Mouse (Mus musculus): ENCODE results near the gene Prdm10. TPM values are rescaled to one million over a fixed set of nuclear protein-coding genes. Genes with fewer than 3 reads are reported as not detected.

Prdm10 gene
- polyA plus RNA-seq, 1 experiment from 2014 or later, result 1.2 TPM

GRCm38 (mm10) chr9:31296293-31296692 is 16.0 kb downstream of the Prdm10 start:
- no peak overlapping the region for H3K4me2 ChIP-seq (replicated peaks; ENCODE audit: low read depth, low read length)
- H3K4me3 ChIP-seq (ENCODE audit: low read depth, low read length), result no peak overlapping the region
- no peaks in the 10 kb centered on the region for H3K9me3 ChIP-seq (ENCODE audit: low read length)
- WGBS, result 79% methylated on average over 3 of the region's 3 CpGs
- H3K27ac ChIP-seq (ENCODE audit: low read length), result no peak overlapping the region
- H3K27me3 ChIP-seq (replicated peaks; ENCODE audit: insufficient read depth, low read length), result no peaks in the 10 kb centered on the region
- ATAC-seq, result no peak
- H3K4me1 ChIP-seq (ENCODE audit: insufficient read depth, low read depth, low read length), result no peaks in the 10 kb centered on the region; the same call in 1 of the 2 replicates
- H3K9ac ChIP-seq (replicated peaks; ENCODE audit: low read depth), result no peak overlapping the region
- no peaks in the 10 kb centered on the region for H3K36me3 ChIP-seq (ENCODE audit: insufficient read depth, low read length)
- no peak for TF ChIP-seq EP300 (IDR thresholded peaks at IDR 0.05)
- no peak for TF ChIP-seq CTCF (IDR thresholded peaks at IDR 0.05)
- DNase-seq (ENCODE audit: low spot score), result no peak

GRCm38 (mm10) chr9:31298751-31299150 is 18.4 kb downstream of the Prdm10 start:
- ATAC-seq (no peak), DNase-seq (ENCODE audit: low spot score) (no peak)
- no peak overlapping the region for H3K4me3 ChIP-seq (ENCODE audit: low read depth, low read length)
- TF ChIP-seq CTCF (IDR thresholded peaks at IDR 0.05), result no peak
- no peak for TF ChIP-seq EP300 (IDR thresholded peaks at IDR 0.05)
- no peak overlapping the region for H3K27ac ChIP-seq (ENCODE audit: low read length)
- H3K4me2 ChIP-seq (replicated peaks; ENCODE audit: low read depth, low read length), result no peak overlapping the region
- WGBS, result 67% methylated on average over 6 of the region's 6 CpGs
- no peaks in the 10 kb centered on the region; the same call in 1 of the 2 replicates for H3K4me1 ChIP-seq (ENCODE audit: insufficient read depth, low read depth, low read length)
- H3K36me3 ChIP-seq (ENCODE audit: insufficient read depth, low read length), result no peaks in the 10 kb centered on the region
- no peaks in the 10 kb centered on the region for H3K9me3 ChIP-seq (ENCODE audit: low read length)
- H3K27me3 ChIP-seq (replicated peaks; ENCODE audit: insufficient read depth, low read length), result no peaks in the 10 kb centered on the region
- no peak overlapping the region for H3K9ac ChIP-seq (replicated peaks; ENCODE audit: low read depth)

GRCm38 (mm10) chr9:31300525-31300924 is 20.2 kb downstream of the Prdm10 start:
- H3K4me3 ChIP-seq (ENCODE audit: low read depth, low read length), result no peak overlapping the region
- H3K27ac ChIP-seq (ENCODE audit: low read length), result no peak overlapping the region
- no peak overlapping the region for H3K4me2 ChIP-seq (replicated peaks; ENCODE audit: low read depth, low read length)
- H3K9ac ChIP-seq (replicated peaks; ENCODE audit: low read depth), result no peak overlapping the region
- 73% methylated on average over 5 of the region's 5 CpGs for WGBS
- H3K36me3 ChIP-seq (ENCODE audit: insufficient read depth, low read length), result no peaks in the 10 kb centered on the region
- no peak for ATAC-seq
- H3K4me1 ChIP-seq (ENCODE audit: insufficient read depth, low read depth, low read length), result no peaks in the 10 kb centered on the region; the same call in 1 of the 2 replicates
- H3K27me3 ChIP-seq (replicated peaks; ENCODE audit: insufficient read depth, low read length), result no peaks in the 10 kb centered on the region
- TF ChIP-seq CTCF (IDR thresholded peaks at IDR 0.05) (no peak), EP300 (IDR thresholded peaks at IDR 0.05) (no peak)
- H3K9me3 ChIP-seq (ENCODE audit: low read length), result no peaks in the 10 kb centered on the region
- DNase-seq (ENCODE audit: low spot score), result no peak

GRCm38 (mm10) chr9:31301107-31301506 is 20.8 kb downstream of the Prdm10 start:
- peak; percentile 10 for DNase-seq (ENCODE audit: low spot score)
- H3K4me2 ChIP-seq (replicated peaks; ENCODE audit: low read depth, low read length), result no peak overlapping the region
- no peaks in the 10 kb centered on the region for H3K9me3 ChIP-seq (ENCODE audit: low read length)
- no peaks in the 10 kb centered on the region; the same call in 1 of the 2 replicates for H3K4me1 ChIP-seq (ENCODE audit: insufficient read depth, low read depth, low read length)
- H3K27me3 ChIP-seq (replicated peaks; ENCODE audit: insufficient read depth, low read length), result no peaks in the 10 kb centered on the region
- no peaks in the 10 kb centered on the region for H3K36me3 ChIP-seq (ENCODE audit: insufficient read depth, low read length)
- no peak overlapping the region for H3K27ac ChIP-seq (ENCODE audit: low read length)
- ATAC-seq, result no peak
- 35% methylated on average over 5 of the region's 5 CpGs for WGBS
- H3K9ac ChIP-seq (replicated peaks; ENCODE audit: low read depth), result no peak overlapping the region
- H3K4me3 ChIP-seq (ENCODE audit: low read depth, low read length), result no peak overlapping the region
- TF ChIP-seq EP300 (IDR thresholded peaks at IDR 0.05), result no peak
- TF ChIP-seq CTCF (IDR thresholded peaks at IDR 0.05), result no peak

GRCm38 (mm10) chr9:31301526-31302311 is 21.4 kb downstream of the Prdm10 start:
- Histone ChIP-seq H3K4me3 (ENCODE audit: low read depth, low read length) (no peak overlapping the region), H3K9ac (replicated peaks; ENCODE audit: low read depth) (no peak overlapping the region), H3K36me3 (ENCODE audit: insufficient read depth, low read length) (no peaks in the 10 kb centered on the region), H3K4me1 (ENCODE audit: insufficient read depth, low read depth, low read length) (no peaks in the 10 kb centered on the region; the same call in 1 of the 2 replicates), H3K27me3 (replicated peaks; ENCODE audit: insufficient read depth, low read length) (no peaks in the 10 kb centered on the region), H3K9me3 (ENCODE audit: low read length) (no peaks in the 10 kb centered on the region), H3K4me2 (replicated peaks; ENCODE audit: low read depth, low read length) (no peak overlapping the region), H3K27ac (ENCODE audit: low read length) (no peak overlapping the region)
- TF ChIP-seq EP300 (IDR thresholded peaks at IDR 0.05) (no peak), CTCF (IDR thresholded peaks at IDR 0.05) (no peak)
- WGBS, result 77% methylated on average over 5 of the region's 5 CpGs
- no peak for ATAC-seq
- no peak for DNase-seq (ENCODE audit: low spot score)

GRCm38 (mm10) chr9:31304358-31304757 is 24.0 kb downstream of the Prdm10 start:
- Histone ChIP-seq H3K4me1 (ENCODE audit: insufficient read depth, low read depth, low read length) (no peaks in the 10 kb centered on the region), H3K27ac (ENCODE audit: low read length) (no peak overlapping the region), H3K9ac (replicated peaks; ENCODE audit: low read depth) (no peak overlapping the region), H3K9me3 (ENCODE audit: low read length) (no peaks in the 10 kb centered on the region), H3K4me3 (ENCODE audit: low read depth, low read length) (no peak overlapping the region), H3K27me3 (replicated peaks; ENCODE audit: insufficient read depth, low read length) (no peaks in the 10 kb centered on the region), H3K36me3 (ENCODE audit: insufficient read depth, low read length) (no peaks in the 10 kb centered on the region), H3K4me2 (replicated peaks; ENCODE audit: low read depth, low read length) (no peak overlapping the region)
- WGBS, result 72% methylated on average over 3 of the region's 3 CpGs
- DNase-seq (ENCODE audit: low spot score) (no peak), ATAC-seq (no peak)
- no peak for TF ChIP-seq CTCF (IDR thresholded peaks at IDR 0.05)
- TF ChIP-seq EP300 (IDR thresholded peaks at IDR 0.05), result no peak
